Mouse (Mus musculus): ENCODE results near the gene Map3k9. TPM values are rescaled to one million over a fixed set of nuclear protein-coding genes. Genes with fewer than 3 reads are reported as not detected.
A peak's percentile ranks its signal among the peaks of the same experiment; 100 is the strongest.

Gene Map3k9
- polyA plus RNA-seq, 1 experiment from 2014 or later = 0.02 TPM

GRCm38 (mm10) chr12:81748918-81749317 lies 32.1 kb downstream of the Map3k9 start:
- H3K4me2 ChIP-seq = no peak overlapping the region
- WGBS (ENCODE audit: insufficient replicate concordance) = 41% methylated on average over 3 of the region's 3 CpGs
- no peaks in the 10 kb centered on the region for H3K4me1 ChIP-seq (replicated peaks)
- H3K36me3 ChIP-seq = no peaks in the 10 kb centered on the region
- no peak overlapping the region for H3K4me3 ChIP-seq (replicated peaks)
- H3K27ac ChIP-seq = no peak overlapping the region
- H3K9ac ChIP-seq = no peak overlapping the region
- H3K9me3 ChIP-seq (replicated peaks) = no peaks in the 10 kb centered on the region
- no peak for DNase-seq
- no peaks in the 10 kb centered on the region for H3K27me3 ChIP-seq
- ATAC-seq (ENCODE audit: low read depth) = no peak

GRCm38 (mm10) chr12:81748021-81748576 lies 32.9 kb downstream of the Map3k9 start:
- ATAC-seq (ENCODE audit: low read depth) = no peak
- H3K9me3 ChIP-seq (replicated peaks) = no peaks in the 10 kb centered on the region
- H3K9ac ChIP-seq = no peak overlapping the region
- no peaks in the 10 kb centered on the region for H3K27me3 ChIP-seq
- no peak overlapping the region for H3K4me2 ChIP-seq
- DNase-seq = no peak
- H3K4me1 ChIP-seq (replicated peaks) = no peaks in the 10 kb centered on the region
- WGBS (ENCODE audit: insufficient replicate concordance) = 27% methylated on average over 4 of the region's 4 CpGs
- H3K27ac ChIP-seq = no peak overlapping the region
- no peak overlapping the region for H3K4me3 ChIP-seq (replicated peaks)
- H3K36me3 ChIP-seq = no peaks in the 10 kb centered on the region

GRCm38 (mm10) chr12:81746400-81747024 lies 34.5 kb downstream of the Map3k9 start:
- no peaks in the 10 kb centered on the region for H3K36me3 ChIP-seq
- 56% methylated on average over 9 of the region's 9 CpGs for WGBS (ENCODE audit: insufficient replicate concordance)
- no peaks in the 10 kb centered on the region for H3K27me3 ChIP-seq
- H3K9me3 ChIP-seq (replicated peaks) = no peaks in the 10 kb centered on the region
- H3K4me3 ChIP-seq (replicated peaks) = no peak overlapping the region
- H3K4me2 ChIP-seq = no peak overlapping the region
- DNase-seq (no peak), ATAC-seq (ENCODE audit: low read depth) (no peak)
- no peak overlapping the region for H3K27ac ChIP-seq
- no peaks in the 10 kb centered on the region for H3K4me1 ChIP-seq (replicated peaks)
- H3K9ac ChIP-seq = no peak overlapping the region

- H3K4me3 ChIP-seq (replicated peaks) = no peak overlapping the region
- 55% methylated on average over 11 of the region's 11 CpGs for WGBS (ENCODE audit: insufficient replicate concordance)
- H3K36me3 ChIP-seq = no peaks in the 10 kb centered on the region
- no peak overlapping the region for H3K9ac ChIP-seq
- DNase-seq (no peak), ATAC-seq (ENCODE audit: low read depth) (no peak)
- H3K27me3 ChIP-seq = no peaks in the 10 kb centered on the region
- H3K9me3 ChIP-seq (replicated peaks) = no peaks in the 10 kb centered on the region
- H3K4me1 ChIP-seq (replicated peaks) = no peaks in the 10 kb centered on the region
- no peak overlapping the region for H3K4me2 ChIP-seq
- H3K27ac ChIP-seq = no peak overlapping the region
These were observed 45.5 kb downstream of the Map3k9 start for GRCm38 (mm10) chr12:81735246-81736070.

- no peak overlapping the region for H3K4me2 ChIP-seq
- DNase-seq = no peak
- no peaks in the 10 kb centered on the region for H3K36me3 ChIP-seq
- no peaks in the 10 kb centered on the region for H3K27me3 ChIP-seq
- no peak overlapping the region for H3K9ac ChIP-seq
- H3K27ac ChIP-seq = no peak overlapping the region
- no peaks in the 10 kb centered on the region for H3K4me1 ChIP-seq (replicated peaks)
- no peak overlapping the region for H3K4me3 ChIP-seq (replicated peaks)
- 63% methylated on average over 8 of the region's 8 CpGs for WGBS (ENCODE audit: insufficient replicate concordance)
- ATAC-seq (ENCODE audit: low read depth) = no peak
- no peaks in the 10 kb centered on the region for H3K9me3 ChIP-seq (replicated peaks)
These were observed 54.6 kb downstream of the Map3k9 start for GRCm38 (mm10) chr12:81726246-81726822.

- H3K4me2 ChIP-seq = no peak overlapping the region
- ATAC-seq (ENCODE audit: low read depth) (no peak), DNase-seq (no peak)
- H3K9ac ChIP-seq = no peak overlapping the region
- H3K9me3 ChIP-seq (replicated peaks) = no peaks in the 10 kb centered on the region
- H3K4me1 ChIP-seq (replicated peaks) = no peaks in the 10 kb centered on the region; the same call in 1 of the 2 replicates
- no peak overlapping the region for H3K4me3 ChIP-seq (replicated peaks)
- no peaks in the 10 kb centered on the region for H3K36me3 ChIP-seq
- no peak overlapping the region for H3K27ac ChIP-seq
- H3K27me3 ChIP-seq = no peaks in the 10 kb centered on the region
- WGBS (ENCODE audit: insufficient replicate concordance) = 77% methylated on average over 6 of the region's 6 CpGs
These were observed 56.2 kb downstream of the Map3k9 start for GRCm38 (mm10) chr12:81724776-81725175.

GRCm38 (mm10) chr12:81723375-81723774 lies 57.6 kb downstream of the Map3k9 start:
- Histone ChIP-seq H3K4me3 (replicated peaks) (no peak overlapping the region), H3K27ac (no peak overlapping the region)
- 75% methylated on average over 7 of the region's 7 CpGs for WGBS (ENCODE audit: insufficient replicate concordance)

GRCm38 (mm10) chr12:81719715-81720114 lies 61.3 kb downstream of the Map3k9 start:
- WGBS (ENCODE audit: insufficient replicate concordance) = 21% methylated on average over 8 of the region's 8 CpGs
- DNase-seq (peak; percentile 1), ATAC-seq (ENCODE audit: low read depth) (no peak)
- Histone ChIP-seq H3K27me3 (no peaks in the 10 kb centered on the region), H3K9ac (no peak overlapping the region), H3K4me3 (replicated peaks) (no peak overlapping the region), H3K4me2 (no peak overlapping the region), H3K36me3 (no peaks in the 10 kb centered on the region), H3K27ac (no peak overlapping the region), H3K4me1 (replicated peaks) (no peaks in the 10 kb centered on the region; the same call in 1 of the 2 replicates), H3K9me3 (replicated peaks) (no peaks in the 10 kb centered on the region)

More at GRCm38 (mm10) chr12:81723375-81723774, 57.6 kb downstream of the Map3k9 start:
- Histone ChIP-seq H3K4me2 (no peak overlapping the region), H3K9me3 (replicated peaks) (no peaks in the 10 kb centered on the region), H3K9ac (no peak overlapping the region), H3K27me3 (no peaks in the 10 kb centered on the region), H3K4me1 (replicated peaks) (no peaks in the 10 kb centered on the region; the same call in 1 of the 2 replicates), H3K36me3 (no peaks in the 10 kb centered on the region)
- ATAC-seq (ENCODE audit: low read depth) = no peak
- no peak for DNase-seq

- 27% methylated on average over 5 of the region's 5 CpGs for WGBS (ENCODE audit: insufficient replicate concordance)
- Histone ChIP-seq H3K27ac (no peak overlapping the region), H3K9ac (no peak overlapping the region), H3K4me1 (replicated peaks) (no peaks in the 10 kb centered on the region; the same call in 1 of the 2 replicates), H3K36me3 (no peaks in the 10 kb centered on the region), H3K4me2 (no peak overlapping the region), H3K4me3 (replicated peaks) (no peak overlapping the region), H3K9me3 (replicated peaks) (no peaks in the 10 kb centered on the region), H3K27me3 (no peaks in the 10 kb centered on the region)
- ATAC-seq (ENCODE audit: low read depth) (no peak), DNase-seq (peak; percentile 2)
These were observed 61.8 kb downstream of the Map3k9 start for GRCm38 (mm10) chr12:81719161-81719560.

- WGBS (ENCODE audit: insufficient replicate concordance) = 69% methylated on average over 4 of the region's 4 CpGs
- Histone ChIP-seq H3K4me1 (replicated peaks) (no peaks in the 10 kb centered on the region), H3K9ac (no peak overlapping the region), H3K27me3 (no peaks in the 10 kb centered on the region), H3K4me2 (no peak overlapping the region), H3K36me3 (no peaks in the 10 kb centered on the region), H3K9me3 (replicated peaks) (no peaks in the 10 kb centered on the region), H3K4me3 (replicated peaks) (no peak overlapping the region), H3K27ac (no peak overlapping the region)
- DNase-seq (no peak), ATAC-seq (ENCODE audit: low read depth) (no peak)
These were observed 68.4 kb downstream of the Map3k9 start for GRCm38 (mm10) chr12:81712618-81713017.

- Histone ChIP-seq H3K9ac (no peak overlapping the region), H3K9me3 (replicated peaks) (no peaks in the 10 kb centered on the region), H3K4me3 (replicated peaks) (no peak overlapping the region), H3K36me3 (no peaks in the 10 kb centered on the region), H3K27ac (no peak overlapping the region), H3K4me2 (no peak overlapping the region), H3K4me1 (replicated peaks) (no peaks in the 10 kb centered on the region), H3K27me3 (no peaks in the 10 kb centered on the region)
- ATAC-seq (ENCODE audit: low read depth) (no peak), DNase-seq (no peak)
- 11% methylated on average over 1 of the region's 1 CpGs for WGBS (ENCODE audit: insufficient replicate concordance)
These were observed 78.1 kb downstream of the Map3k9 start for GRCm38 (mm10) chr12:81702903-81703302.
